Mouse (Mus musculus): ENCODE measurements around the gene Iqub.
A peak's percentile ranks its signal among the peaks of the same experiment; 100 is the strongest.

Iqub gene

DNA sequence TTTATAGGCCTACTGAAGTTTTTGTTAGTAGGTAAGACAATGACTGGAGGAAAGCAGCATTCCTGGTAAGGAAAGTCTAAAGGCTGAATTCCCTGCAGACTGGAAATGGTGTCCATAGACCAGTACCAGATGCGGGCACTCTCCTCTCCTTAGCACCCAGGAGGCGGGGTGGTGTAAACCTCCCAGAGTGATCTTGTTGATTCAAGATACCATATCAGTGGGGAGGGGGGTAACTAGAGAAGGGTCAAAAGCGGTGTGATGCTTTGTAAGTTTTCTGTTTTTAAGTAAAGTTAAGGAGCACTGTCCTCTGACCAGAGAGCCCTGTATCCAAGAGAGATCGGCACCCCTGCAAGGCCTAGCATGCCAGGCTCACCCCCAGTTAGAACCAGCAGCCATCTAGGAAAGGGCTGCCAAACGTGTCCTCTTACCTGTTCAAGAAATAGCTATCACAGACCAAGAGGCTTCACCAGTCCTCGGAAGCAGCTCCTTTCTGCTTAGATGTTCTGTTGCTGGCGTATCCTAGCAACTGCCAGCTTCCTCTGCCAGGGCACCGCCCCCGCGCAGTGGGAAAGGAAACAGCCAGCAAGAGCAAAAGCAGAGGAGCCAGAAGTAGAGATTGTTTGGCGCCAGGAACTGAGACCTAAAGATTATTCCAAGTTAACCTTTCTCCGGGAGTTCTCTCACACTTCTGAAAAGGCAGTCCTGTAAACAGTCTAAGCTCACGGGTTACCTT lies at the start of gene Iqub:
Gene Iqub (minus strand): TSS at position 516 of the 733 bp plus-strand sequence.
- DNase-seq, result peak; percentile 68

GRCm38 (mm10) chr6:24564081-24564480 lies 49.2 kb upstream of the Iqub start:
- no peak for DNase-seq

DNA sequence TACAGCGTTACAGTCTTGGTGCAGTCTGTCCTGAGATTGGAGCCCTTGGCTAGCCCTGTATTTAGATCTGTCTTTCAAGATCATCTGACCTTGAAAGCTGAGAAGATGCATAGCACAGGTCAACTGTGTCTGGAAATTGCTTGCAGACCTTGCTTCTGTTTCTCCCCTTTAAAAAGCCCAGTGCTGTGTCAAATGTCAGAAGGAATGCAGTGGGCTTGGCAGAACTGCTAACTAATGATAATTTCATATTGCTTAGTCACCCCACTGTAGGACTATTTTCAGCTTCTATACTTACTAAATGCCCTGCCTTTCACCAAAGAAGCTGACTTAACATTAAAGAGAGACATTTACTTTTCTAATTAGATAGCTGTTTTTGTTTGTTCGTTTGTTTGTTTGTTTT lies 40.6 kb upstream of the Iqub start:
- no peak for DNase-seq

DNA sequence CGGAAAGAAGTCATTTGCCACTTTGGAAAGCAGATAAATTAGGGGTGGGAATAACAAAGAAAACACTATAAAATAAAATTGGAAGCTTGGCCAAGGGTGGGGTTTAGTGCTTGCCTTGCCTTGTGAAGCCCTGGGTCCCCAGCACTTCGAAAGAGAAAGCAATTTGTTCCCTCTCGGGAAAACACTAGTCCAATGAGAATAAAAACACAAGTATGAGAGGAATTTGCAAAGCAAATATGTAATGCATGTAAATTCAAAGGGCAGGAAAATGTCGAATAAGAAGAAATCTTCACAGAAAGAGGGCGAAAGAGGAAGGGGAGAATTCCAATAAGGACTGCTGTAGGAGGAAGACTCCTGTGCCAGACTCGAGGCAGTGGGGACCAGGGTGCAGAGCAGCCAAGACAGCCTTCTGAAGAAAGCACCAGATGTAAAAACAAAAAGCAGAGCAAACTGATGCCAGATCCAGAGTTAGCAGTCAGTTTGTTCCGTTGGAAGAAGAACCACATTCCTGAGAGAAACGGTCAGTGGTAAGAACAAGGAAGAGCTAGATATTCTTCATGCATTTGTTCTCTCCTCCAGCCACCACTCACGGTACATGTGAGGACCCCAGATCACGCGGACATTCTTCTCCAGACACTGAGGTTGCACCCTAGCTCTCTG lies 39.7 kb upstream of the Iqub start:
- DNase-seq, result no peak

DNA sequence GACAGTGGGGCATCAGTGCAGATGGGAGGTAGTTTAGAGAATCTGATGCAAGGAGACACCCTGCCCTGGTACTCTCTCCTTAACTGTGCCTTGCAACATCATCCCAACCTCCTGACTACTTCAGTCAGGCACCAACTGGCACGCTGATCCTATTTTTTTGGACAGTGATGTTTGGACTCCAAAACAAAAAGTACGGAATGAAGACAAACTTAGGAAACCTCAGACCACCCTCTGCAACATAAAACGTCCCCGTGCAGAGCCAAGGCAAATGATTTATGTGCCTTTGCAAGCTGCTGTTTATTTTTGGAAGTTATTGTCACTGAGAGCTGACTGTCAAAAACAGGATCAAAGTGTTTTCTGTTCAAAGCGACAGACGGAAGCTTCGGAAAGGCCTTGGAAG lies 37.2 kb upstream of the Iqub start:
- no peak for DNase-seq

DNA sequence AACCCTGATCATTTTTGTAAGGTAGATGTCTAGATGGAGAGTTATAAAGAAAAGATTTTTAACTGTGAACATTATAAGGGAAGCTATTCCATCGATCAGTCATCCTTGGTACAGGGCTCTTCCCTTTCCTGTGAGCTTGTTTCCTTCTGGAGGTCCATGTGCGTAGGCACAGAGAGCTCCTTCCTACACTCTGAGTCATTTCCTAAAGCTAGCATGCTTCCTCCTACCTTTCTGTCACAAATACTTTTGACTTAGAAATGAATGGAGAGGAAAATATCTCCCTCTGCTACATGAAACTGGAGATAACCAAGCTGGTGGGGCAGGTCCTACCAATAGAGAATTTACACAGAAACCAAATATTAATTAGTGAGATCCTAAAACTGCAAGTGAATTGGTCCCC lies 34.9 kb upstream of the Iqub start:
- no peak for DNase-seq

GRCm38 (mm10) chr6:24546716-24547420 lies 32.0 kb upstream of the Iqub start:
- DNase-seq, result no peak

- no peak for DNase-seq
Measured at GRCm38 (mm10) chr6:24543119-24543591, 28.3 kb upstream of the Iqub start.

DNA sequence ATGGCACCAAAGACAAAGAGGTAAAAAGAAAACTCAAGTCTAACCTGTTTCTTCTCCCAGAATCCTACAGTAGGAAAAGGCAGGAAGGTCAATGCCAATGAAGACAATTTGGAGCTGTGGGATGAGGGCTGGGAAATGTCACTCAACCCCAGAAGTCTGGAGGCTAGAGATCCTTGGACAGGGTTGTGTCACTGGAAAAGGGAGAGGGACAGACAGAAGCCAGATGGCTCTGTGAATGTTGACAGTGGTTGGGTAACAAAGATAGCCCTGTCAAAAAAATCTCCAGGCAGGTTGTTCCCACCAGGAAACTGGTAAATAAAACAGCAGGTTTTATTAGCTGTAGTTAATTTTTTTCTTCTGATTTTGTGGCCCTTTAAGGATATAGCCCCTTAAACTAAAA lies 27.5 kb upstream of the Iqub start:
- no peak for DNase-seq

DNA sequence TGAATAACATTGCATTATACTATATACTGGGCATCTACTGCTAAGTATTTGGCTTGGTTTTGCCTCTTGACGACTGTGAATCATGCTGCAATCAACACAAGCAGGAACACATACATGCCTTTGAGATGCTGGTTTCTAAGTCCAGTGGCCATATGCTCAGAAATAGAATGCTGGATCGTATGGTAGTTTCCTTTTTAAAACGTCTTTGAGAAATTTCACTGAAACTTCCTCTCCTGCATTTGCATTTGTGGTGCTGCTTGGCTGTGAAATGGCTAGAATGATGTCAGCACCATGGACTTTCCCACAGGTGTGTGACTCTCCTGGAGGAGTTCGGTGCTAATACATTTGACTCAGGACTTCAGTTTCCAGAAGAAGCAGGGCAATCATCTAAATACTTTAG lies 25.2 kb upstream of the Iqub start:
- DNase-seq, result no peak

- no peak for DNase-seq
Measured at GRCm38 (mm10) chr6:24538435-24538834, 23.6 kb upstream of the Iqub start.

DNA sequence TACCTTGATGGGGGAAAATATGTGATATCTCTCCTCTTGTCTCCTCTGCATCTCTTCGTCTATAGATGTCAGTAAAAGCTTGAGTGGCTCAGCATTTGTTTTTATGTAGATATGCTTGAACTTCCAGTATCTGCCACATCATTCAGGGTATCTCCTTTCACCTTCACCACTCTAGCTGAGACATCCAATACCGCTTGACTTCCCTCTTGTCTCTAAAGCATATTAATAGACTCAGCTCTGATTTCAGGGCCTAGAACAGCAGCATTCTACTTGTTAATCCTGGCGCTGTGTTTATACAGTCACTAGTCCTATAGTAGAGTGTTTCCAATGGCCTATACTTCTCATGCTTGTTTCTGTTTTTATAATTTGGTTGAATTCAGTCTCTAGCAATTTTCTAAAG lies 17.9 kb upstream of the Iqub start:
- no peak for DNase-seq

- no peak for DNase-seq
Measured at GRCm38 (mm10) chr6:24530711-24531420, 16.0 kb upstream of the Iqub start.

GRCm38 (mm10) chr6:24530166-24530565 lies 15.3 kb upstream of the Iqub start:
- peak; percentile 83 for DNase-seq

GRCm38 (mm10) chr6:24528064-24528243 lies 13.1 kb upstream of the Iqub start, which contains the start of gene Asb15:
Asb15 (plus strand) TSS chr6:24528144.
- no peak for DNase-seq

GRCm38 (mm10) chr6:24527155-24528063 lies 12.5 kb upstream of the Iqub start, which contains the start of gene Ndufa5:
Ndufa5 (minus strand) TSS chr6:24528013.
- DNase-seq, result peak; percentile 99

DNA sequence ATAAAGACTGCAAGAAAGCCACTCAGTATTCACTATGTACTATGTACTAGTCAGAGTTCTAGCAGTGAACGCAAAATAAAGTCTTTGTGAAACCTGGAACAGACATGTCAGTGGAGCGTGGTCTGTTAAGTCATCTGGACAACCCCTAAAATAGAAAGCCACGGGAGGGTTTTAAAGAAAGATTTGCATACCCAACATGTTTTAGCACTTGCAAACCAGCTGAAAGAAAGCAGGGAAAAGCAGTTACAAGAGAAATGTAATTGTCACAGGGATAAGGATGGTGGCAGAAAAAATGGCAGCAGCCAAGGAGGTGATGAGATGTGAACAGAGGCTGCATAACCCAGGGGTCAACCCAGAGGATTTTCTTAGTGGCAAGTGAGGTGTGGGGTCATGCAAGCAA lies 10.8 kb upstream of the Iqub start:
- DNase-seq, result no peak

GRCm38 (mm10) chr6:24516197-24516596 lies 1.3 kb upstream of the Iqub start:
- DNase-seq, result peak; percentile 51

- no peak for DNase-seq
Measured at GRCm38 (mm10) chr6:24504141-24504540, 10.7 kb downstream of the Iqub start.

DNA sequence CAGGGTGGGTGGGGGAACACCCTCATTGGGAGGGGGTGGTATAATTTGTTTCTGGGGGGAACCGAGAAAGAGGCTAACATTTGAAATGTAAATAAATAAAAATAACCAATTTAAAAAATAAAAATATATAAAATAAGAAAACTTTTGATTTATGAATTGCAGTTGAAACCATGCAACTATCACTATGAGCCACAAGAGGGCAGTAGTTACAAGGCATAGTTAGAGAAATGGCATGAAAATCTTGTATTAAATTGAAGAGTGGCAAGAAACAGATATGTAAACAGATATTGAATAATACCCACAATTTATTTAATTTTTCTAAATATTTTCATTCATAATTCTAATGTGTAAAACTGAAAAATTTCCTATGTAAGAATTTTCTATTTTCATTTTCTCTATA lies 24.5 kb downstream of the Iqub start:
- peak; percentile 15 for DNase-seq

- no peak for DNase-seq
Measured at GRCm38 (mm10) chr6:24486530-24486929, 28.3 kb downstream of the Iqub start.

- no peak for DNase-seq
Measured at GRCm38 (mm10) chr6:24470571-24471132, 44.2 kb downstream of the Iqub start.

Data from retina, postnatal 1 day (tissue).